Mouse (Mus musculus): ENCODE measurements around the gene Errfi1. TPM values are rescaled to one million over a fixed set of nuclear protein-coding genes. Genes with fewer than 3 reads are reported as not detected.
"Not testable (repeated sequence)": the region's sequence is repeated elsewhere in the genome, so short reads cannot be mapped to it uniquely, and the experiment has no call there.

Gene Errfi1
- polyA plus RNA-seq, 1 experiment from 2014 or later: 164 TPM

- ChIA-PET POLR2A (interaction anchor here (1.0 to 8.3 kb wide), 4 partner anchors 9 to 30 kb away, joined by 3 to 105 read pairs (median 3); no protein-coding TSS in a partner anchor), CTCF (interaction anchor here (1.8 kb wide), 1 partner anchor 26 kb away, joined by 4 read pairs; no protein-coding TSS in a partner anchor)
- no peak for TF ChIP-seq CTCF (IDR thresholded peaks at IDR 0.05)
- in situ Hi-C loops (cut with MboI; ENCODE audit: low pct_unique_long_range_greater_than_20kb): no loop called here
- ATAC-seq: no peak
- DNase-seq (ENCODE audit: low read depth, low spot score): no peak
- no peaks in the 10 kb centered on the region for H3K27me3 ChIP-seq
Measured at GRCm38 (mm10) chr4:150872139-150872651, 18.5 kb downstream of the Errfi1 start.

- TF ChIP-seq CTCF (IDR thresholded peaks at IDR 0.05): no peak
- in situ Hi-C loops (cut with MboI; ENCODE audit: low pct_unique_long_range_greater_than_20kb): no loop called here
- DNase-seq (ENCODE audit: low read depth, low spot score) (no peak), ATAC-seq (no peak)
- CTCF ChIA-PET: interaction anchor here (1.8 kb wide), 1 partner anchor 26 kb away, joined by 4 read pairs; no protein-coding TSS in a partner anchor
- POLR2A ChIA-PET: interaction anchor here (1.2 to 8.3 kb wide), 3 partner anchors 15 to 29 kb away, joined by 3 to 105 read pairs (median 3); no protein-coding TSS in a partner anchor
- H3K27me3 ChIP-seq: no peaks in the 10 kb centered on the region
Measured at GRCm38 (mm10) chr4:150872681-150873080, 19.0 kb downstream of the Errfi1 start.

- CTCF ChIA-PET; H3K27me3 ChIP-seq; DNase-seq (ENCODE audit: low read depth, low spot score); in situ Hi-C loops (cut with MboI; ENCODE audit: low pct_unique_long_range_greater_than_20kb); ATAC-seq: not testable (repeated sequence)
- POLR2A ChIA-PET: interaction anchor here (0.8 kb wide), 1 partner anchor 67 kb away, joined by 5 read pairs; no protein-coding TSS in a partner anchor
Measured at GRCm38 (mm10) chr4:150874416-150874815, 20.7 kb downstream of the Errfi1 start.

- ChIA-PET POLR2A (interaction anchor here (0.8 kb wide), 1 partner anchor 68 kb away, joined by 5 read pairs; no protein-coding TSS in a partner anchor), CTCF (no interaction called here)
- DNase-seq (ENCODE audit: low read depth, low spot score) (no peak), ATAC-seq (no peak)
- in situ Hi-C loops (cut with MboI; ENCODE audit: low pct_unique_long_range_greater_than_20kb): no loop called here
- TF ChIP-seq CTCF (IDR thresholded peaks at IDR 0.05): no peak
- no peaks in the 10 kb centered on the region for H3K27me3 ChIP-seq
Measured at GRCm38 (mm10) chr4:150875393-150875792, 21.7 kb downstream of the Errfi1 start.

- no peak for TF ChIP-seq CTCF (IDR thresholded peaks at IDR 0.05)
- in situ Hi-C loops (cut with MboI; ENCODE audit: low pct_unique_long_range_greater_than_20kb): no loop called here
Measured at GRCm38 (mm10) chr4:150879631-150880030, 25.9 kb downstream of the Errfi1 start.

GRCm38 (mm10) chr4:150880364-150880763 lies 26.6 kb downstream of the Errfi1 start:
- H3K27me3 ChIP-seq: no peaks in the 10 kb centered on the region
- no peak for TF ChIP-seq CTCF (IDR thresholded peaks at IDR 0.05)
- in situ Hi-C loops (cut with MboI; ENCODE audit: low pct_unique_long_range_greater_than_20kb): no loop called here
- ATAC-seq (no peak), DNase-seq (ENCODE audit: low read depth, low spot score) (no peak)
- CTCF ChIA-PET: no interaction called here
- POLR2A ChIA-PET: no interaction called here

More at GRCm38 (mm10) chr4:150879631-150880030, 25.9 kb downstream of the Errfi1 start:
- H3K27me3 ChIP-seq: no peaks in the 10 kb centered on the region
- DNase-seq (ENCODE audit: low read depth, low spot score) (no peak), ATAC-seq (no peak)
- CTCF ChIA-PET: no interaction called here
- POLR2A ChIA-PET: no interaction called here

GRCm38 (mm10) chr4:150882632-150883031 lies 28.9 kb downstream of the Errfi1 start:
- CTCF ChIA-PET: no interaction called here
- no peak for TF ChIP-seq CTCF (IDR thresholded peaks at IDR 0.05)
- POLR2A ChIA-PET: no interaction called here
- DNase-seq (ENCODE audit: low read depth, low spot score): no peak
- in situ Hi-C loops (cut with MboI; ENCODE audit: low pct_unique_long_range_greater_than_20kb): no loop called here
- ATAC-seq: no peak
- no peaks in the 10 kb centered on the region for H3K27me3 ChIP-seq

GRCm38 (mm10) chr4:150887903-150888302 lies 34.2 kb downstream of the Errfi1 start:
- DNase-seq (ENCODE audit: low read depth, low spot score) (no peak), ATAC-seq (no peak)
- TF ChIP-seq CTCF (IDR thresholded peaks at IDR 0.05): no peak
- ChIA-PET POLR2A (no interaction called here), CTCF (interaction anchor here (1.3 kb wide), 1 partner anchor 10 kb away, joined by 5 read pairs; no protein-coding TSS in a partner anchor)
- in situ Hi-C loops (cut with MboI; ENCODE audit: low pct_unique_long_range_greater_than_20kb): no loop called here
- no peaks in the 10 kb centered on the region for H3K27me3 ChIP-seq

- CTCF ChIA-PET: no interaction called here
- TF ChIP-seq CTCF (IDR thresholded peaks at IDR 0.05): no peak
- H3K27me3 ChIP-seq: no peaks in the 10 kb centered on the region
- POLR2A ChIA-PET: no interaction called here
- ATAC-seq: no peak
- in situ Hi-C loops (cut with MboI; ENCODE audit: low pct_unique_long_range_greater_than_20kb): no loop called here
- DNase-seq (ENCODE audit: low read depth, low spot score): no peak
Measured at GRCm38 (mm10) chr4:150888492-150888891, 34.8 kb downstream of the Errfi1 start.

- CTCF ChIA-PET: no interaction called here
- in situ Hi-C loops (cut with MboI; ENCODE audit: low pct_unique_long_range_greater_than_20kb): no loop called here
- POLR2A ChIA-PET: no interaction called here
- ATAC-seq (no peak), DNase-seq (ENCODE audit: low read depth, low spot score) (no peak)
- no peaks in the 10 kb centered on the region for H3K27me3 ChIP-seq
- no peak for TF ChIP-seq CTCF (IDR thresholded peaks at IDR 0.05)
Measured at GRCm38 (mm10) chr4:150889273-150889954, 35.7 kb downstream of the Errfi1 start.

- ChIA-PET POLR2A (no interaction called here), CTCF (no interaction called here)
- in situ Hi-C loops (cut with MboI; ENCODE audit: low pct_unique_long_range_greater_than_20kb): no loop called here
- ATAC-seq (no peak), DNase-seq (ENCODE audit: low read depth, low spot score) (no peak)
- H3K27me3 ChIP-seq: no peaks in the 10 kb centered on the region
- no peak for TF ChIP-seq CTCF (IDR thresholded peaks at IDR 0.05)
Measured at GRCm38 (mm10) chr4:150889955-150890315, 36.2 kb downstream of the Errfi1 start.
